Mouse (Mus musculus) liver, adult 2 months (tissue): ENCODE measurements at regions not wholly inside any gene's neighbourhood (a gene's known extent, or its start where the extent isn't known, plus 50 kb on each side); places are given as distances from the start of the nearest gene placed in this dataset.
A peak's percentile ranks its signal among the peaks of the same experiment; 100 is the strongest.

ENCODE experiments used
- DNase-seq: peaks from one replicate; pipeline ENCODE4 v3.0.0-alpha.2; 2011; ENCODE audit warnings: low read depth, low spot score; ENCODE audit errors: extremely low read depth
- H3K27ac ChIP-seq: fragments of 200-500 bp; replicated peaks from 2 replicates; pipeline ENCODE4 v1.5.1; 2012; ENCODE audit warnings: low read depth, mild to moderate bottlenecking, control low read depth, inconsistent platforms, low read length; ENCODE audit not compliant: insufficient read depth
- H3K27me3 ChIP-seq: fragments of 200-500 bp; 2 replicates; pipeline ENCODE4 v1.6.1; 2012; ENCODE audit warnings: mild to moderate bottlenecking, moderate library complexity, low read length, inconsistent platforms; ENCODE audit not compliant: control insufficient read depth, insufficient read depth
- H3K36me3 ChIP-seq: fragments of 200-500 bp; 2 replicates; pipeline ENCODE4 v1.6.1; 2012; ENCODE audit warnings: low read length, inconsistent platforms; ENCODE audit not compliant: control insufficient read depth, insufficient read depth
- H3K4me1 ChIP-seq: fragments of 200-500 bp; 2 replicates; pipeline ENCODE4 v1.6.1; 2011; ENCODE audit warnings: low read length; ENCODE audit not compliant: control insufficient read depth, insufficient read depth
- H3K4me3 ChIP-seq: fragments of 200-500 bp; 2 replicates; pipeline ENCODE4 v1.5.1; 2011; ENCODE audit warnings: low read depth, mild to moderate bottlenecking, control low read depth, low read length, moderate library complexity; ENCODE audit not compliant: insufficient read depth
- H3K79me2 ChIP-seq: fragments of 200-500 bp; 2 replicates; pipeline ENCODE4 v1.6.1; 2012; ENCODE audit warnings: inconsistent platforms, mild to moderate bottlenecking, low read length, moderate library complexity; ENCODE audit not compliant: control insufficient read depth, insufficient read depth
- H3K9ac ChIP-seq: fragments of 200-500 bp; 2 replicates; pipeline ENCODE4 v1.6.1; 2012; ENCODE audit warnings: low read depth, mild to moderate bottlenecking, control low read depth, inconsistent platforms, low read length
- CTCF ChIP-seq: fragments of 200-500 bp; IDR thresholded peaks from 2 replicates; pipeline ENCODE4 v1.5.1; 2011; ENCODE audit warnings: low read depth, low read length, control low read depth
- POLR2A ChIP-seq: fragments of 200-500 bp; IDR thresholded peaks from 2 replicates; pipeline ENCODE4 v1.6.1; 2011; ENCODE audit warnings: low read length, control low read depth; ENCODE audit not compliant: insufficient read depth; ENCODE audit errors: extremely low read depth
- WGBS: fragments of 180-500 bp; shearing (Covaris S2); methylation state at CpG from one replicate; pipeline ENCODE4 v1.1.7; 2018; 5-methylcytosine and 5-hydroxymethylcytosine counted together

- peak; percentile 64 for TF ChIP-seq CTCF
- TF ChIP-seq POLR2A = no peak
- Histone ChIP-seq H3K79me2 (no peaks in the 10 kb centered on the region), H3K27ac (no peak overlapping the region), H3K4me1 (no peaks in the 10 kb centered on the region), H3K4me3 (no peak overlapping the region), H3K9ac (no peak overlapping the region), H3K27me3 (no peaks in the 10 kb centered on the region), H3K36me3 (no peaks in the 10 kb centered on the region)
- peak; percentile 23 for DNase-seq
- WGBS = 6% methylated on average over 13 of the region's 13 CpGs
These were observed 110.5 kb downstream of the Rergl start for GRCm38 (mm10) chr6:139391307-139391706.

- Histone ChIP-seq H3K4me3 (no peak overlapping the region), H3K9ac (no peak overlapping the region), H3K4me1 (no peaks in the 10 kb centered on the region), H3K36me3 (no peaks in the 10 kb centered on the region), H3K79me2 (no peaks in the 10 kb centered on the region), H3K27me3 (no peaks in the 10 kb centered on the region), H3K27ac (no peak overlapping the region)
- TF ChIP-seq POLR2A (no peak), CTCF (no peak)
- no peak for DNase-seq
- 81% methylated on average over 2 of the region's 2 CpGs for WGBS
These were observed 150.8 kb downstream of the Rergl start for GRCm38 (mm10) chr6:139350939-139351338.

- no peak overlapping the region for H3K4me3 ChIP-seq
- no peak overlapping the region for H3K9ac ChIP-seq
- no peak for TF ChIP-seq POLR2A
- no peak for TF ChIP-seq CTCF
- no peaks in the 10 kb centered on the region for H3K4me1 ChIP-seq
- no peaks in the 10 kb centered on the region for H3K27me3 ChIP-seq
- no peaks in the 10 kb centered on the region for H3K79me2 ChIP-seq
- H3K27ac ChIP-seq = no peak overlapping the region
- no peaks in the 10 kb centered on the region for H3K36me3 ChIP-seq
- DNase-seq = no peak
- 86% methylated on average over 7 of the region's 7 CpGs for WGBS
These were observed 176.6 kb downstream of the Rergl start for GRCm38 (mm10) chr6:139325226-139325625.

- 65% methylated on average over 5 of the region's 5 CpGs for WGBS
- Histone ChIP-seq H3K79me2 (no peaks in the 10 kb centered on the region), H3K27me3 (no peaks in the 10 kb centered on the region), H3K9ac (no peak overlapping the region), H3K4me3 (no peak overlapping the region), H3K36me3 (no peaks in the 10 kb centered on the region), H3K4me1 (no peaks in the 10 kb centered on the region), H3K27ac (no peak overlapping the region)
- no peak for TF ChIP-seq CTCF
- TF ChIP-seq POLR2A = no peak
- DNase-seq = no peak
These were observed 194.1 kb downstream of the Rergl start for GRCm38 (mm10) chr6:139307651-139308050.

- TF ChIP-seq CTCF (no peak), POLR2A (no peak)
- Histone ChIP-seq H3K9ac (no peak overlapping the region), H3K27ac (no peak overlapping the region), H3K79me2 (no peaks in the 10 kb centered on the region), H3K4me1 (no peaks in the 10 kb centered on the region), H3K27me3 (no peaks in the 10 kb centered on the region), H3K36me3 (no peaks in the 10 kb centered on the region), H3K4me3 (no peak overlapping the region)
- DNase-seq = no peak
- WGBS = 81% methylated on average over 2 of the region's 2 CpGs
These were observed 197.5 kb downstream of the Rergl start for GRCm38 (mm10) chr6:139304306-139304705.

GRCm38 (mm10) chr6:139295701-139296100 lies 206.1 kb downstream of the Rergl start:
- no peak for TF ChIP-seq CTCF
- TF ChIP-seq POLR2A = no peak
- no peaks in the 10 kb centered on the region for H3K36me3 ChIP-seq
- no peak overlapping the region for H3K9ac ChIP-seq
- H3K27ac ChIP-seq = no peak overlapping the region
- 72% methylated on average over 2 of the region's 2 CpGs for WGBS
- H3K4me3 ChIP-seq = no peak overlapping the region
- DNase-seq = no peak
- no peaks in the 10 kb centered on the region for H3K27me3 ChIP-seq
- no peaks in the 10 kb centered on the region for H3K4me1 ChIP-seq
- H3K79me2 ChIP-seq = no peaks in the 10 kb centered on the region
